Mouse (Mus musculus) monocyte, adult 59 days (primary cell): ENCODE measurements around the gene Cebpz. TPM values are rescaled to one million over a fixed set of nuclear protein-coding genes. Genes with fewer than 3 reads are reported as not detected.

ENCODE experiments used
- total RNA-seq, 2 experiments: library from RNA; stranded (reverse); gene quantifications; one replicate each; pipeline ENCODE4 v1.2.4; 2023

The Cebpz gene
- 10 to 100 TPM; 74.5 to 81.3 TPM for total RNA-seq

DNA sequence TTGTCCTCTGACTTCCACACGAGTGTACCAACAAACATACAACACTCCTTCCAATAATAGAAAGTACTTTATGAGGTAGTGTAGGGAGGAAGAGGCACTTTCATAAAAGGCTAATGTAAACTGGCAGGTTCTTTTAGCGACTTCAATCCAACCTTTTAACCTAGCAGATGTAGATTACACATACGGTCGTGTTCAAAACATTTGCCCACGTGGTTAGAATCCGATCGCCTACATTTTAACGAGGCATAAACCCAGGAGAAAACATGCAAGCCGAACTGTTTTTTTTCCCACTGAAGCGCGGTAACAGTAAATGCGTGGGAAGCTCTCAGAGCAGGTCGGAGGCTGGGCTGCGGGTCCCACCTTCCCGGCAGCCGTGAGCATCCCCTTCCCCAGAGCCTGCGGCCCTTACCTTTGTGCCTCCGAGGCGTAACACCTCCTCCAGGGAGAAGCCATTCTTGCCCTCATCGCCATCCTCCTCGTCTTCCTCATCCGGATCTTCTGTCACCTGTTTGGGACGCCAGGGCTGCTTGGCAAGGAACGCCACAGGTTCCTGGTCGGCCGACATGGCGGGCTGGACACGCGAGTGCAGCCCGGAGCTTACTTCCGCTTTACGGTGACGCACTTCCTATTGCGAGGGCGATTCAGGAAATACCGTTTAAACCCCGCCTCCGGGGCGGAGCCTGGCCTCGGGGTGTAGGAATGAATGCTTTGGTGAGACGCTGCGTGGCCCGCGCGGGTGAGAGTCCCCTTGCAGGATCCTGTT, at the start of gene Cebpz, which contains the start of gene Ndufaf7:
Gene Cebpz (minus strand): TSS at position 601 of the 763 bp plus-strand sequence.
Gene Ndufaf7 (plus strand): TSS at position 671 of the 763 bp plus-strand sequence.

GRCm38 (mm10) chr17:78916369-78916813, 20.5 kb downstream of the Cebpz start, which contains the start of gene Cebpzos:
Cebpzos (plus strand) TSS chr17:78916500.

DNA sequence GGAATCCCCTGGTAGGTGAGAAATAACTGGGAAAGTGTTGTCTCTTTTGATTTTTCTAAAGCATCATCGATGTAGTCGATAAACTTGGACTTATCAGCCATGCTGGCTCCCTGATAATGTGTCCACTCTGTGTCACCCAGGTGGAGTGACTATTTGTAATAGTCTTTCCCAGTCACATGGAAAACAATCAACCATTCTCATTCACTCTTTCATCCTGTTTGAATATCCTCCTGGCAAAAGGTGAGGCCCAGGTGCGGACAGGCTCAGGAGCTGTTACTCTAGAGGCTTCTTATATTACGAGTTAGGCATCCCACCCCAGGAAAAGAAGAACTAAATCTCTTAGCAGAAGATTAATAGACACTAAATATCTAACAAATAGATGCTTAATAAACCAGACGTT, 30.0 kb downstream of the Cebpz start, which contains the start of gene Sult6b1:
Gene Sult6b1 (minus strand): TSS at position 101 of the 400 bp plus-strand sequence.

GRCm38 (mm10) chr17:78882401-78883112, 54.3 kb downstream of the Cebpz start, which contains the start of gene Eif2ak2:
Eif2ak2 (minus strand) TSS chr17:78882573.

Other genes with a start within 250 kb of the Cebpz start
- 10 to 100 TPM; 28.5 to 34.5 TPM for gene Strn, start 199.9 kb downstream of the Cebpz start, total RNA-seq
- 10 to 100 TPM; 26.0 to 28.2 TPM for gene Heatr5b, start 101.7 kb downstream of the Cebpz start, total RNA-seq
- 10 to 100 TPM; 17.6 to 20.0 TPM for gene Gpatch11, start 101.5 kb downstream of the Cebpz start, total RNA-seq
- 10 to 100 TPM; 42.5 to 47.4 TPM for gene Eif2ak2, start 54.5 kb downstream of the Cebpz start, total RNA-seq
- not detected for gene Sult6b1, start 30.1 kb downstream of the Cebpz start, total RNA-seq
- gene Cebpzos, start 20.6 kb downstream of the Cebpz start, total RNA-seq = 10 to 100 TPM in 1 of 2 experiments, 1 to 10 TPM in 1; 6.3 to 11.7 TPM
- gene Ndufaf7, start 70 bp upstream of the Cebpz start, total RNA-seq = 10 to 100 TPM; 38.0 to 39.9 TPM
- 10 to 100 TPM; 68.7 to 69.3 TPM for gene Prkd3, start 83.8 kb upstream of the Cebpz start, total RNA-seq
- 1 to 10 TPM; 5.6 to 6.9 TPM for gene Qpct, start 114.8 kb upstream of the Cebpz start, total RNA-seq